ENCODE assay signal across 15 mouse cellular contexts in genomic region chr5:125217426-125218170, GRCm38 (mm10). TPM values are rescaled to one million over a fixed set of nuclear protein-coding genes. Genes with fewer than 3 reads are reported as not detected.
DNase-seq lines count a peak whose midpoint lies in the region; ATAC-seq lines count a peak whose summit lies in the region.
"Had no signal": no experiment of that assay in that cellular context is flagged by ENCODE, and none has a peak within 500 bp of the region (broad histone marks: within the 10 kb centered on the region; RNA-seq: fewer than 3 reads in every experiment).

No protein-coding gene starts in this region.

- H3K9ac ChIP-seq in hindbrain, embryonic 11.5 days (ENCODE audit: low read depth, low read length) = 0 out of 2 replicates have a peak overlapping the region, but pooled peaks have one; percentile 31
- H3K9ac ChIP-seq in embryonic facial prominence, embryonic 14.5 days (ENCODE audit: low read depth, low read length) = no peak overlapping the region
- H3K9ac ChIP-seq in hindbrain, embryonic 15.5 days = no peak overlapping the region
- H3K9ac ChIP-seq in neural tube, embryonic 11.5 days (ENCODE audit: low read length) = peak overlapping the region; percentile 22; the same call in 1 of the 2 replicates

- WGBS in hindbrain, embryonic 11.5 days = 64% methylated on average over 9 of the region's 9 CpGs
- WGBS in hindbrain, embryonic 10.5 days = 71% methylated on average over 9 of the region's 9 CpGs
- WGBS in embryonic facial prominence, embryonic 14.5 days = 71% methylated on average over 9 of the region's 9 CpGs
- 35% methylated on average over 9 of the region's 9 CpGs for WGBS in hindbrain, embryonic 15.5 days
- WGBS in neural tube, embryonic 11.5 days = 44% methylated on average over 9 of the region's 9 CpGs

- H3K4me3 ChIP-seq in hindbrain, embryonic 11.5 days (ENCODE audit: low read depth, low read length) = no peak overlapping the region
- no peak overlapping the region for H3K4me3 ChIP-seq in hindbrain, embryonic 10.5 days
- no peak overlapping the region for H3K4me3 ChIP-seq in embryonic facial prominence, embryonic 14.5 days (ENCODE audit: low read depth, low read length)
- H3K4me3 ChIP-seq in hindbrain, embryonic 15.5 days = no peak overlapping the region
- H3K4me3 ChIP-seq in neural tube, embryonic 11.5 days (ENCODE audit: low read depth, low read length) = no peak overlapping the region

- no peaks in the 10 kb centered on the region for H3K27me3 ChIP-seq in hindbrain, embryonic 11.5 days (ENCODE audit: control insufficient read depth, insufficient read depth, low read length)
- peaks cover 35% of the 10 kb centered on the region for H3K27me3 ChIP-seq in hindbrain, embryonic 10.5 days (ENCODE audit: insufficient read depth, poor library complexity, severe bottlenecking)
- no peaks in the 10 kb centered on the region for H3K27me3 ChIP-seq in embryonic facial prominence, embryonic 14.5 days (replicated peaks; ENCODE audit: control insufficient read depth, insufficient read depth, low read length)
- no peaks in the 10 kb centered on the region for H3K27me3 ChIP-seq in hindbrain, embryonic 15.5 days
- H3K27me3 ChIP-seq in neural tube, embryonic 11.5 days (ENCODE audit: control insufficient read depth, insufficient read depth, low read length) = no peaks in the 10 kb centered on the region

- peaks cover 17% of the 10 kb centered on the region for H3K4me1 ChIP-seq in hindbrain, embryonic 11.5 days (replicated peaks; ENCODE audit: control insufficient read depth, insufficient read depth, low read length)
- H3K4me1 ChIP-seq in hindbrain, embryonic 10.5 days (replicated peaks) = peaks cover 42% of the 10 kb centered on the region
- peaks cover 16% of the 10 kb centered on the region for H3K4me1 ChIP-seq in embryonic facial prominence, embryonic 14.5 days (ENCODE audit: control insufficient read depth, insufficient read depth, low read length)
- peaks cover 46% of the 10 kb centered on the region for H3K4me1 ChIP-seq in hindbrain, embryonic 15.5 days (replicated peaks)
- peaks cover 20% of the 10 kb centered on the region; the same call in 1 of the 2 replicates for H3K4me1 ChIP-seq in neural tube, embryonic 11.5 days (ENCODE audit: control insufficient read depth, insufficient read depth, low read length)

- H3K4me2 ChIP-seq in hindbrain, embryonic 11.5 days (replicated peaks; ENCODE audit: low read depth, low read length) = no peak overlapping the region
- no peak overlapping the region for H3K4me2 ChIP-seq in embryonic facial prominence, embryonic 14.5 days (ENCODE audit: low read depth, low read length)
- H3K4me2 ChIP-seq in hindbrain, embryonic 15.5 days = no peak overlapping the region
- H3K4me2 ChIP-seq in neural tube, embryonic 11.5 days (ENCODE audit: low read depth) = no peak overlapping the region

- DNase-seq in hindbrain, embryonic 11.5 days (ENCODE audit: low spot score) = peak; percentile 39
- no peak for DNase-seq in hindbrain, embryonic 10.5 days (ENCODE audit: low spot score)
- DNase-seq in embryonic facial prominence, embryonic 14.5 days (ENCODE audit: low spot score) = peak; percentile 26
- DNase-seq in neural tube, embryonic 11.5 days (ENCODE audit: low spot score) = peak; percentile 61
- DNase-seq in frontal cortex, postnatal 25 days (ENCODE audit: low spot score in 2 of 2) = no peak
- no peak for DNase-seq in layer of hippocampus, adult 18-20 months (ENCODE audit: low spot score in 2 of 2)
- DNase-seq in right cerebral cortex, adult 18-20 months = no peak
- DNase-seq: adrenal gland, adult 2 months; cerebellum, adult 18-20 months; gastrocnemius, postnatal 10 days; kidney, adult 2 months; lung, adult 18-20 months; thymus, postnatal 25 days had no signal

- peak; percentile 36; the same call in 1 of the 2 replicates for ATAC-seq in hindbrain, embryonic 11.5 days (ENCODE audit: low FRiP score)
- ATAC-seq in embryonic facial prominence, embryonic 14.5 days (ENCODE audit: low read depth) = no peak; the same call in 1 of the 2 replicates
- peak; percentile 39; the same call in 1 of the 2 replicates for ATAC-seq in hindbrain, embryonic 15.5 days (ENCODE audit: low FRiP score, low read depth)
- ATAC-seq in neural tube, embryonic 11.5 days (ENCODE audit: insufficient read depth, low FRiP score, low TSS enrichment) = peak; percentile 70
- ATAC-seq: CD4-positive, CD25-positive, alpha-beta regulatory T cell, adult 4 months had no signal

- no peaks in the 10 kb centered on the region for H3K36me3 ChIP-seq in hindbrain, embryonic 11.5 days (ENCODE audit: control insufficient read depth, insufficient read depth, low read length)
- no peaks in the 10 kb centered on the region for H3K36me3 ChIP-seq in hindbrain, embryonic 10.5 days
- no peaks in the 10 kb centered on the region for H3K36me3 ChIP-seq in embryonic facial prominence, embryonic 14.5 days (ENCODE audit: control insufficient read depth, insufficient read depth, low read length)
- H3K36me3 ChIP-seq in hindbrain, embryonic 15.5 days = no peaks in the 10 kb centered on the region
- no peaks in the 10 kb centered on the region for H3K36me3 ChIP-seq in neural tube, embryonic 11.5 days (ENCODE audit: control insufficient read depth, insufficient read depth, low read length)

- peak overlapping the region; percentile 67 for H3K27ac ChIP-seq in hindbrain, embryonic 11.5 days (ENCODE audit: low read depth, low read length)
- H3K27ac ChIP-seq in hindbrain, embryonic 10.5 days = no peak overlapping the region
- H3K27ac ChIP-seq in embryonic facial prominence, embryonic 14.5 days (replicated peaks; ENCODE audit: low read depth, low read length) = no peak overlapping the region; the same call in 1 of the 2 replicates
- peak overlapping the region; percentile 56 for H3K27ac ChIP-seq in hindbrain, embryonic 15.5 days (replicated peaks)
- H3K27ac ChIP-seq in neural tube, embryonic 11.5 days (ENCODE audit: low read depth, low read length) = peak overlapping the region; percentile 72

- no peaks in the 10 kb centered on the region for H3K9me3 ChIP-seq in hindbrain, embryonic 11.5 days (ENCODE audit: control insufficient read depth, low read length)
- H3K9me3 ChIP-seq in hindbrain, embryonic 10.5 days = no peaks in the 10 kb centered on the region
- no peaks in the 10 kb centered on the region for H3K9me3 ChIP-seq in embryonic facial prominence, embryonic 14.5 days (ENCODE audit: control insufficient read depth, low read length)
- no peaks in the 10 kb centered on the region for H3K9me3 ChIP-seq in hindbrain, embryonic 15.5 days
- H3K9me3 ChIP-seq in neural tube, embryonic 11.5 days (ENCODE audit: control insufficient read depth, low read length) = no peaks in the 10 kb centered on the region

RNA-seq across cellular contexts. Expression of gene Ncor2, which starts 38.6 kb away (rescaled TPM):
- 14.5 and 21.2 TPM in 2 replicates for polyA plus RNA-seq in hindbrain, embryonic 11.5 days (2014; fragmentation: Nextera tagmentation; extraction: Ambion mirVana)
- 18.1 and 19.7 TPM in 2 replicates for polyA plus RNA-seq in hindbrain, embryonic 10.5 days (2016; fragmentation: Nextera tagmentation; extraction: Ambion mirVana)
- polyA plus RNA-seq in embryonic facial prominence, embryonic 14.5 days (2014; fragmentation: Nextera tagmentation; extraction: Ambion mirVana) = 34.9 and 37.3 TPM in 2 replicates
- polyA plus RNA-seq in hindbrain, embryonic 15.5 days (2015; fragmentation: Nextera tagmentation; extraction: Ambion mirVana) = 26.3 and 28.7 TPM in 2 replicates
- polyA plus RNA-seq in neural tube, embryonic 11.5 days (2014; fragmentation: Nextera tagmentation; extraction: Ambion mirVana) = 23.6 and 24.3 TPM in 2 replicates
- 100 to 1,000 TPM; 291 to 298 TPM for total RNA-seq in layer of hippocampus, adult 18-20 months (2021)

Comparison
In these comparisons a context has a peak if more than half of its experiments do, and no peak if none do; other contexts are left out.
1. DNase-seq: peak in hindbrain, embryonic 11.5 days (single experiment), embryonic facial prominence, embryonic 14.5 days (single experiment) and neural tube, embryonic 11.5 days (single experiment); none in hindbrain, embryonic 10.5 days (single experiment), frontal cortex, postnatal 25 days (0 of 2), layer of hippocampus, adult 18-20 months (0 of 2) and right cerebral cortex, adult 18-20 months (single experiment).
2. H3K27ac ChIP-seq: peak in hindbrain, embryonic 11.5 days (single experiment), hindbrain, embryonic 15.5 days (single experiment) and neural tube, embryonic 11.5 days (single experiment); none in hindbrain, embryonic 10.5 days (single experiment) and embryonic facial prominence, embryonic 14.5 days (single experiment).
3. H3K9ac ChIP-seq: peak in hindbrain, embryonic 11.5 days (single experiment) and neural tube, embryonic 11.5 days (single experiment); none in embryonic facial prominence, embryonic 14.5 days (single experiment) and hindbrain, embryonic 15.5 days (single experiment).